Mouse (Mus musculus) CH12.LX (cell line): ENCODE results near the gene Ehmt1. TPM values are rescaled to one million over a fixed set of nuclear protein-coding genes. Genes with fewer than 3 reads are reported as not detected.

Experiments used
- DNase-seq: peaks from one replicate; pipeline ENCODE4 v3.0.0-alpha.2; 2013; ENCODE audit errors: extremely low read depth
- H3K27ac ChIP-seq: 2 replicates; pipeline ENCODE4 v1.5.1; 2012; ENCODE audit warnings: low read depth, mild to moderate bottlenecking, control low read depth, moderate library complexity; ENCODE audit not compliant: insufficient read depth
- H3K27me3 ChIP-seq: replicated peaks from 2 replicates; pipeline ENCODE3; 2012; ENCODE audit warnings: inconsistent platforms
- H3K36me3 ChIP-seq, 2 experiments: replicated peaks in 1 of 2; 2 replicates each; pipeline versions ENCODE3 to v1.6.1; 2012; ENCODE audit warnings: inconsistent platforms in 1 of 2, low read length in 1 of 2, mild to moderate bottlenecking in 1 of 2, mixed read lengths in 1 of 2, moderate library complexity in 1 of 2; ENCODE audit not compliant: control insufficient read depth in 1 of 2, insufficient read depth in 1 of 2
- H3K4me1 ChIP-seq, 2 experiments: 2 replicates each; pipeline ENCODE4 v1.6.1; 2012; ENCODE audit warnings: inconsistent platforms in 1 of 2, moderate library complexity in 1 of 2; ENCODE audit not compliant: insufficient read depth in 2 of 2, control insufficient read depth in 1 of 2
- H3K4me2 ChIP-seq: 2 replicates; pipeline ENCODE4 v1.6.1; 2012; ENCODE audit warnings: low read depth, mild to moderate bottlenecking, control low read depth; ENCODE audit not compliant: poor library complexity, insufficient read depth, severe bottlenecking
- H3K4me3 ChIP-seq, 3 experiments: fragments of 150-350 bp in 1 of 3; sonication (generic) in 1 of 3; replicated peaks in 1 of 3; 2 replicates each; pipeline versions ENCODE3 to v1.5.1; 2011 to 2012; ENCODE audit warnings: low read depth in 2 of 3, low read length in 2 of 3, mild to moderate bottlenecking in 2 of 3, moderate library complexity in 2 of 3, control low read depth in 1 of 3, improper control_type of control experiment in 1 of 3, inconsistent platforms in 1 of 3, mixed read lengths in 1 of 3; ENCODE audit not compliant: poor library complexity in 1 of 3
- H3K79me2 ChIP-seq: replicated peaks from 2 replicates; pipeline ENCODE4 v1.6.1; 2012; ENCODE audit warnings: mild to moderate bottlenecking, moderate library complexity; ENCODE audit not compliant: control insufficient read depth, poor library complexity, insufficient read depth, severe bottlenecking; ENCODE audit errors: extremely low read depth
- H3K9ac ChIP-seq: 2 replicates; pipeline ENCODE4 v1.6.1; 2012; ENCODE audit warnings: low read depth, mild to moderate bottlenecking, control low read depth, moderate library complexity; ENCODE audit not compliant: insufficient read depth
- H3K9me3 ChIP-seq: replicated peaks from 2 replicates; pipeline ENCODE3; 2012; ENCODE audit warnings: low read length, inconsistent platforms, mixed read lengths
- BHLHE40 ChIP-seq: IDR thresholded peaks from 2 replicates; pipeline ENCODE4 v1.6.1; 2011; ENCODE audit warnings: mild to moderate bottlenecking, low read depth, low read length, improper control_type of control experiment
- CTCF ChIP-seq, 2 experiments: IDR thresholded peaks in 1 of 2; conservative IDR thresholded peaks in 1 of 2; 2 replicates each; pipeline ENCODE4 v1.5.1; 2011 to 2012; ENCODE audit warnings: low read depth in 2 of 2, low read length in 2 of 2, improper control_type of control experiment in 1 of 2, inconsistent platforms in 1 of 2, mild to moderate bottlenecking in 1 of 2, moderate library complexity in 1 of 2
- IRF4 ChIP-seq: IDR thresholded peaks from 2 replicates; pipeline ENCODE4 v1.6.1; 2014; ENCODE audit warnings: low read depth, mild to moderate bottlenecking, inconsistent platforms, low read length, improper control_type of control experiment
- MYC ChIP-seq: IDR thresholded peaks from 2 replicates; pipeline ENCODE4 v1.6.1; 2011; ENCODE audit warnings: low read depth, mild to moderate bottlenecking, improper control_type of control experiment, low read length
- RAD21 ChIP-seq: IDR thresholded peaks from 2 replicates; pipeline ENCODE4 v1.6.1; 2011; ENCODE audit warnings: low read depth, mild to moderate bottlenecking, low read length, improper control_type of control experiment, moderate library complexity
- RCOR1 ChIP-seq: conservative IDR thresholded peaks from 2 replicates; pipeline ENCODE4 v1.6.1; 2012; ENCODE audit warnings: low read depth, mild to moderate bottlenecking, inconsistent platforms, low read length, improper control_type of control experiment
- SIN3A ChIP-seq: IDR thresholded peaks from 2 replicates; pipeline ENCODE4 v1.6.1; 2012; ENCODE audit warnings: low read length, improper control_type of control experiment, inconsistent platforms
- SMC3 ChIP-seq: IDR thresholded peaks from 2 replicates; pipeline ENCODE4 v1.6.1; 2011; ENCODE audit warnings: low read depth, low read length, improper control_type of control experiment
- USF2 ChIP-seq: conservative IDR thresholded peaks from 2 replicates; pipeline ENCODE4 v1.6.1; 2011; ENCODE audit warnings: low read depth, low read length, improper control_type of control experiment
- ZC3H11A ChIP-seq: IDR thresholded peaks from 2 replicates; pipeline ENCODE4 v1.6.1; 2012; ENCODE audit warnings: low read depth, mild to moderate bottlenecking, inconsistent platforms, low read length, improper control_type of control experiment
- ZKSCAN1 ChIP-seq: IDR thresholded peaks from 2 replicates; pipeline ENCODE4 v1.6.1; 2012; ENCODE audit warnings: low read depth, inconsistent platforms, low read length, improper control_type of control experiment, borderline replicate concordance
- dilution Hi-C: fragments of 300-500 bp; cut with MboI; formaldehyde crosslinking; loops from 2 replicates; pipeline ENCODE4 v1.14.3; 2020; ENCODE audit warnings: low sequenced_read_pairs; ENCODE audit not compliant: extremely low pct_unique_long_range_greater_than_20kb, extremely low pct_ligation_motif_present
- in situ Hi-C: fragments of 300-500 bp; cut with MboI; formaldehyde crosslinking; loops from 3 replicates; pipeline ENCODE4 v1.14.3; 2019; ENCODE audit warnings: low sequenced_read_pairs, low pct_ligation_motif_present, low pct_unique_long_range_greater_than_20kb, mixed read lengths
- polyA plus RNA-seq: library from polyadenylated mRNA; unstranded; fragments of >175 nt; gene quantifications from 2 replicates; pipeline ENCODE4 v1.2.1, GENCODE M21; 2012; ENCODE audit warnings: low read depth; ENCODE audit not compliant: insufficient read length
- total RNA-seq, 2 experiments: library from RNA; depleted of rRNA; stranded (reverse); fragments of 300-350 nt in 1 of 2; fragments of >200 nt in 1 of 2; gene quantifications; 2 replicates each; pipeline ENCODE4 v1.2.3; 2012 to 2014

The Ehmt1 gene
- total and polyA plus RNA-seq, 3 experiments: 25.5 to 30.7 (median 27.2) TPM

- dilution Hi-C loops: no loop called here
- Histone ChIP-seq H3K36me3 (peaks cover 37 to 72% of the 10 kb centered on the region in 2 experiments), H3K27ac (no peak overlapping the region), H3K4me3 (no peak overlapping the region), H3K9me3 (no peaks in the 10 kb centered on the region), H3K4me1 (peaks cover 0 to 6% of the 10 kb centered on the region in 2 experiments; a peak in 1 of 4 replicates), H3K79me2 (no peaks in the 10 kb centered on the region), H3K4me2 (no peak overlapping the region)
- DNase-seq: peak; percentile 46
- TF ChIP-seq RAD21: peak; percentile 57
- TF ChIP-seq CTCF (conservative IDR thresholded peaks at IDR 0.05 in 1 of 2, IDR thresholded peaks at IDR 0.05 in 1 of 2; ENCODE audit: low read depth in 2 of 2, low read length in 2 of 2): peak; percentile 50 to 73
- peak; percentile 59 for TF ChIP-seq SMC3
- no peak for TF ChIP-seq BHLHE40
- TF ChIP-seq, all 38 proteins: peak for 3
- no peak overlapping the region for H3K9ac ChIP-seq
- no peaks in the 10 kb centered on the region for H3K27me3 ChIP-seq
- in situ Hi-C loops: no loop called here
Observed at GRCm38 (mm10) chr2:24852408-24852807, 67.0 kb downstream of the Ehmt1 start.

GRCm38 (mm10) chr2:24846557-24846956 is 72.9 kb downstream of the Ehmt1 start:
- H3K4me1 ChIP-seq: peaks cover 0 to 36% of the 10 kb centered on the region in 2 experiments; a peak in 2 of 4 replicates

GRCm38 (mm10) chr2:24845256-24845655 is 74.2 kb downstream of the Ehmt1 start:
- Histone ChIP-seq H3K9me3 (no peaks in the 10 kb centered on the region), H3K27ac (no peak overlapping the region), H3K9ac (no peak overlapping the region), H3K4me3 (no peak overlapping the region), H3K4me2 (no peak overlapping the region), H3K36me3 (peaks cover 27 to 66% of the 10 kb centered on the region in 2 experiments), H3K4me1 (peaks cover 0 to 49% of the 10 kb centered on the region in 2 experiments; a peak in 2 of 4 replicates)
- dilution Hi-C loops: no loop called here
- no peak for TF ChIP-seq SIN3A
- TF ChIP-seq IRF4: no peak
- no peak for TF ChIP-seq RCOR1
- no peak for TF ChIP-seq USF2
- no peak for TF ChIP-seq MYC
- no peak for TF ChIP-seq ZC3H11A
- TF ChIP-seq, all 38 proteins: peak for 0
- Histone ChIP-seq H3K27me3 (no peaks in the 10 kb centered on the region), H3K79me2 (0 out of 2 replicates have a peak, but pooled peaks cover 2% of the 10 kb centered on the region)
- in situ Hi-C loops: no loop called here
- DNase-seq: no peak

More at GRCm38 (mm10) chr2:24846557-24846956, 72.9 kb downstream of the Ehmt1 start:
- dilution Hi-C loops: no loop called here
- no peaks in the 10 kb centered on the region for H3K27me3 ChIP-seq
- no peak for TF ChIP-seq ZKSCAN1
- TF ChIP-seq, all 38 proteins: peak for 0
- H3K9ac ChIP-seq: no peak overlapping the region
- peaks cover 26 to 68% of the 10 kb centered on the region in 2 experiments for H3K36me3 ChIP-seq
- in situ Hi-C loops: no loop called here
- no peak overlapping the region for H3K4me2 ChIP-seq
- no peaks in the 10 kb centered on the region for H3K9me3 ChIP-seq
- H3K27ac ChIP-seq: no peak overlapping the region
- 0 out of 2 replicates have a peak, but pooled peaks cover 2% of the 10 kb centered on the region for H3K79me2 ChIP-seq
- DNase-seq: no peak
- no peak overlapping the region for H3K4me3 ChIP-seq
